Mouse (Mus musculus) ES-E14 (cell line): ENCODE measurements around the gene Lcp2.

ENCODE experiments used
- CHD2 ChIP-seq: IDR thresholded peaks from 2 replicates; pipeline ENCODE4 v1.6.1; 2014; ENCODE audit warnings: mild to moderate bottlenecking, low read depth, low read length, inconsistent platforms
- ZC3H11A ChIP-seq: IDR thresholded peaks from 2 replicates; pipeline ENCODE4 v1.6.1; 2012; ENCODE audit warnings: low read depth, mild to moderate bottlenecking, inconsistent platforms, low read length, borderline replicate concordance

DNA sequence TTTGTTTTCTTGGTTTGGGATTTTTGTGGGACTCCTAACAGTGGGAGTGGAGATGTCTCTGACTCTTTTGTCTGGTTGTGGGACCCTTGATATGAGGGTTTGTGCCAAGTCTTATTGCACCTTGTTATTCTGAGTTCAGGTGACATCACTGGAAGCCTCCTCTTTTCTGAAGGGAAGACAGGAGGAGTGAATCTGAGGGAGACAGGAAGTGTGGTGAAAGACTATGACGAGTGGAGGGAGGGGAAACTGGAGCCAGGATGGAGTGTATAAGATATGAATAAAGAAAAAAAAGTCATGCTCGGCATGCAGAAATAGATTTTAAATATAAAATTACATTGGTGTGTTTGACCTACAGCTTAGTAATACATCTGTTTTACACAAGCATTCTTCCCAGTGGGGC lies 37.9 kb downstream of the Lcp2 start:
- TF ChIP-seq ZC3H11A = no peak
- TF ChIP-seq CHD2 = no peak
